Mouse (Mus musculus) spleen, adult 2 months (tissue): ENCODE results near the gene Thap8.

Experiments used
- CTCF ChIP-seq: fragments of 200-500 bp; IDR thresholded peaks from 2 replicates; pipeline ENCODE4 v1.5.1; 2011; ENCODE audit warnings: mild to moderate bottlenecking, inconsistent platforms; ENCODE audit not compliant: insufficient read depth, insufficient read length, insufficient replicate concordance; ENCODE audit errors: extremely low read depth
- POLR2A ChIP-seq: fragments of 200-500 bp; IDR thresholded peaks from 2 replicates; pipeline ENCODE4 v1.6.1; 2011; ENCODE audit warnings: low read depth, low read length, inconsistent platforms

- TF ChIP-seq POLR2A (peak; percentile 66), CTCF (no peak)
Measured at GRCm38 (mm10) chr7:30308076-30309005, 28.4 kb downstream of the Thap8 start, which contains the start of gene Alkbh6.
